Mouse (Mus musculus) ES-Bruce4 (cell line): ENCODE results near the gene Map2k6. TPM values are rescaled to one million over a fixed set of nuclear protein-coding genes. Genes with fewer than 3 reads are reported as not detected.

Source experiments
- H3K27ac ChIP-seq: 2 replicates; pipeline ENCODE4 v1.5.1; 2012; ENCODE audit warnings: low read length, inconsistent platforms; ENCODE audit not compliant: insufficient read depth
- H3K27me3 ChIP-seq: 2 replicates; pipeline ENCODE4 v1.6.1; 2012; ENCODE audit warnings: mild to moderate bottlenecking, low read length, inconsistent platforms; ENCODE audit not compliant: control insufficient read depth, poor library complexity, insufficient read depth, severe bottlenecking
- H3K36me3 ChIP-seq: 2 replicates; pipeline ENCODE4 v1.6.1; 2012; ENCODE audit warnings: inconsistent platforms, mild to moderate bottlenecking, low read length, moderate library complexity; ENCODE audit not compliant: control insufficient read depth, poor library complexity, insufficient read depth, severe bottlenecking
- H3K4me1 ChIP-seq: one replicate; pipeline ENCODE4 v1.8.1; 2011; ENCODE audit warnings: low read length; ENCODE audit not compliant: control insufficient read depth, insufficient read depth
- H3K4me3 ChIP-seq: 2 replicates; pipeline ENCODE4 v1.5.1; 2011; ENCODE audit warnings: low read depth, mild to moderate bottlenecking, low read length
- H3K9ac ChIP-seq: 2 replicates; pipeline ENCODE4 v1.6.1; 2012; ENCODE audit warnings: low read depth, mild to moderate bottlenecking, inconsistent platforms; ENCODE audit not compliant: poor library complexity, severe bottlenecking
- H3K9me3 ChIP-seq: replicated peaks from 2 replicates; pipeline ENCODE4 v1.6.1; 2012; ENCODE audit warnings: mild to moderate bottlenecking, low read length, inconsistent platforms; ENCODE audit not compliant: control insufficient read depth, poor library complexity, insufficient read depth, severe bottlenecking
- CTCF ChIP-seq: IDR thresholded peaks from one replicate; pipeline ENCODE4 v1.8.1; 2011; ENCODE audit warnings: low read depth, low read length
- EP300 ChIP-seq: IDR thresholded peaks from 2 replicates; pipeline ENCODE4 v1.6.1; 2011; ENCODE audit warnings: low read depth, low read length; ENCODE audit not compliant: insufficient read depth
- POLR2A ChIP-seq: IDR thresholded peaks from one replicate; pipeline ENCODE4 v1.8.1; 2011; ENCODE audit warnings: low read length; ENCODE audit not compliant: insufficient read depth
- polyA plus RNA-seq: library from polyadenylated mRNA; stranded (reverse); fragments of >200 nt; gene quantifications from 2 replicates; pipeline ENCODE4 v1.2.4, GENCODE M21; 2011; ENCODE audit warnings: low read depth; ENCODE audit not compliant: missing spikeins, insufficient read depth, insufficient read length

Gene Map2k6
- polyA plus RNA-seq, 1 experiment, result 10.1 TPM

DNA sequence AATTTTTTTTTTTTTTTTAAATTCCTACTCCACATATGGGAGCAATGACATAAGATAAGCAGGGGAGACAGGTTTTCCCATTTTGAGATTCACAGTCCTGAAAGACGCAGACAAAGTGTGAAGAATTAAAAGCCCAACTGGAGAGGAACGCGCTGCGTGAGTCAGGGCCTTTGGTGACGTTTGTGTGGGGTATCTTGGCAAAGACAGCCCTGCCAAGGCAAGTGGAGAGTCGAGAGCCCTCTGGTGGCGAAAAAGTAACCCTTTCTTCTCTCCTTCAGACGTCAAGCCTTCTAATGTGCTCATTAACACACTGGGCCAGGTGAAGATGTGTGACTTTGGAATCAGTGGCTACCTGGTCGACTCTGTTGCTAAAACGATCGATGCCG, 97.1 kb downstream of the Map2k6 start:
- H3K9me3 ChIP-seq, result no peaks in the 10 kb centered on the region
- no peak for TF ChIP-seq POLR2A
- peak; percentile 71 for TF ChIP-seq CTCF
- H3K9ac ChIP-seq, result no peak overlapping the region
- H3K27ac ChIP-seq, result no peak overlapping the region
- H3K4me3 ChIP-seq, result no peak overlapping the region
- no peaks in the 10 kb centered on the region; the same call in 1 of the 2 replicates for H3K36me3 ChIP-seq
- H3K4me1 ChIP-seq, result no peaks in the 10 kb centered on the region
- H3K27me3 ChIP-seq, result no peaks in the 10 kb centered on the region

GRCm38 (mm10) chr11:110497743-110498142, 98.8 kb downstream of the Map2k6 start:
- Histone ChIP-seq H3K9me3 (no peaks in the 10 kb centered on the region), H3K9ac (no peak overlapping the region), H3K4me3 (no peak overlapping the region), H3K36me3 (no peaks in the 10 kb centered on the region; the same call in 1 of the 2 replicates), H3K4me1 (no peaks in the 10 kb centered on the region), H3K27me3 (no peaks in the 10 kb centered on the region), H3K27ac (no peak overlapping the region)
- TF ChIP-seq EP300 (no peak), CTCF (no peak), POLR2A (no peak)

DNA sequence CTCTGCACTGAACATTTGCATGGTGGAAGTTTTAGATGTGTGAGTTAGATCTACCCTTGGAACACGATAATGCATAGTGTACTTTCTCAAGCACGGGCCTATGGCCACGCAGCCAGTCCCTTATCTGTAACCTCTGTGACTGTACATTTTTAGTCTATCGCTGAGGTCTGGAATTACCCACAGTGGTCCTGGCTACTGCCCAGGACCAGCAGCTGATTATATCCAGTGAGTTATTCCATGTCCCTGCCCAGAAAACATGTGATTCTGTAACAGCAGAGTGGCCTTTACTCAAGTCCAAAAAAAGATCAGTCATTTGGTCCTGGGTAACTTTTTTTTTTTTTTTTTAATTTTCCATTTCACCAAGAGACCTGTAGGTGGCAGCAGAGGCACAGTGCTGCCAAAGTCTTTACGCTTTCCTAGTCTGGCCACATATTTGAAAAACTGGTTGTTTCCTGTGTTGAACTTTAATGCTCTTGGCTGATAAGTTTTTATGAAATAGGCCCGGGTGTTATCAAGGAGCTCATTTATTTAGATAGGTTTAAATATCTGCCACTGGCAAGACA, 99.8 kb downstream of the Map2k6 start:
- Histone ChIP-seq H3K27ac (no peak overlapping the region), H3K9ac (no peak overlapping the region), H3K27me3 (no peaks in the 10 kb centered on the region), H3K4me3 (no peak overlapping the region), H3K36me3 (no peaks in the 10 kb centered on the region), H3K9me3 (no peaks in the 10 kb centered on the region), H3K4me1 (no peaks in the 10 kb centered on the region)
- TF ChIP-seq POLR2A (no peak), EP300 (no peak), CTCF (no peak)

GRCm38 (mm10) chr11:110502937-110503670, 104.2 kb downstream of the Map2k6 start:
- no peak for TF ChIP-seq EP300
- no peak for TF ChIP-seq CTCF
- TF ChIP-seq POLR2A, result no peak
- Histone ChIP-seq H3K4me1 (no peaks in the 10 kb centered on the region), H3K4me3 (no peak overlapping the region), H3K9ac (no peak overlapping the region), H3K27me3 (no peaks in the 10 kb centered on the region), H3K36me3 (no peaks in the 10 kb centered on the region), H3K9me3 (no peaks in the 10 kb centered on the region), H3K27ac (no peak overlapping the region)

DNA sequence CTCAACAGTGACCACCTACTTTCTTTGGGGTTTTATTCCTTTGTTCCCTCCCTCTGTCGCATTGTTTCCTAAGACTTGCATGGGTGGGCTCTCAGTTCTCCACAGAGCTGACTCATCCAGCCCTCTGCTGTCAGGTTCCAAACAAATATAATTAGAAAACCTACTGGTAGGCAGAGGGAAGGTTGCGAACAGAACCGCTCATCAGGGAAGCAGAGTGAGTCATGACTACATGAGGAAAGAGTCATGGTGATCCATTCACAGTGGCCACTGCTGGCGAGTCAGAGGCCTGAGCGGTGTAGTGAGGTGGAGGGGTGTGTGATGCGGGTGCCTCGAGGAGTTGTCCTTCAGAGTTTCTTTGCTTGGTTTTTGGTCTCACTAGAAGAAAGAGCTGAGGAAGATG, 112.5 kb downstream of the Map2k6 start:
- Histone ChIP-seq H3K9me3 (no peaks in the 10 kb centered on the region; the same call in 1 of the 2 replicates), H3K27me3 (no peaks in the 10 kb centered on the region), H3K4me1 (no peaks in the 10 kb centered on the region), H3K9ac (no peak overlapping the region), H3K27ac (no peak overlapping the region), H3K36me3 (no peaks in the 10 kb centered on the region), H3K4me3 (no peak overlapping the region)
- TF ChIP-seq POLR2A, result no peak
- no peak for TF ChIP-seq CTCF
- no peak for TF ChIP-seq EP300

DNA sequence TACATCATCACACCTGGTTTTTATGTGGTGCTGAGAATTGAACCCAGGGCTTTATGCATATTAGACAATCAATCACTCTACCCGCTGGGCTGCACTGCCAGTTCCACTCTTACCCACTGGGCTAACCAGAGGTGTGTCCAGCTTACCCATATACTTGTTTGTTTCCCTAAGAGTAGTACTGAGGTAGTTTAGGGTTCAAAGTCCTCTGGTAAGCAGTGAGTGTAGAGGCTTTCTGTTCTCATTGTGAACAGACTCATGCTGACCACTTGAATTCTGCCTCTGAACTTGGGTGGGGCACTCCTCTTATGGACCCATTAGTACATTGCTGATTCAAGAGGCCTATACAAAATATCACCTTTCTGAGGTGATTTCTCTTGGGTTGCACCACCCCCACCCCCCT, 119.7 kb downstream of the Map2k6 start:
- no peaks in the 10 kb centered on the region for H3K27me3 ChIP-seq
- H3K36me3 ChIP-seq, result no peaks in the 10 kb centered on the region
- no peak overlapping the region for H3K27ac ChIP-seq
- H3K9me3 ChIP-seq, result no peaks in the 10 kb centered on the region
- H3K4me3 ChIP-seq, result no peak overlapping the region
- no peaks in the 10 kb centered on the region for H3K4me1 ChIP-seq
- no peak for TF ChIP-seq CTCF
- TF ChIP-seq POLR2A, result no peak
- TF ChIP-seq EP300, result no peak
- H3K9ac ChIP-seq, result no peak overlapping the region
